Mouse (Mus musculus) heart, postnatal 0 days (tissue): Measurements from ENCODE around the gene Ank2.

ENCODE experiments used
- CTCF ChIP-seq: IDR thresholded peaks from 2 replicates; pipeline ENCODE4 v1.5.1; 2016; ENCODE audit warnings: antibody characterized with exemption, control low read depth, low read depth
- EP300 ChIP-seq: IDR thresholded peaks from 2 replicates; pipeline ENCODE4 v1.6.1; 2016; ENCODE audit warnings: antibody characterized with exemption, low read depth

- no peak for TF ChIP-seq CTCF
- TF ChIP-seq EP300: no peak
Measured at GRCm38 (mm10) chr3:127129750-127130149, 369.4 kb downstream of the Ank2 start.
